Mouse (Mus musculus) MEL-GATA-1-ER (cell line): Measurements from ENCODE around the gene Kdelc2.

Experiments
- DNase-seq: peaks from one replicate; pipeline ENCODE4 v3.0.0-alpha.2; 2012; ENCODE audit warnings: low read depth; ENCODE audit errors: extremely low read depth

The Kdelc2 gene

GRCm38 (mm10) chr9:53384873-53385272 is 1.0 kb downstream of the Kdelc2 start:
- no peak for DNase-seq

- no peak for DNase-seq
Measured at GRCm38 (mm10) chr9:53387431-53387830, 3.6 kb downstream of the Kdelc2 start.

- DNase-seq, result no peak
Measured at GRCm38 (mm10) chr9:53389109-53389508, 5.3 kb downstream of the Kdelc2 start.

GRCm38 (mm10) chr9:53390136-53390535 is 6.3 kb downstream of the Kdelc2 start:
- DNase-seq, result no peak

- no peak for DNase-seq
Measured at GRCm38 (mm10) chr9:53397685-53398387, 14.0 kb downstream of the Kdelc2 start.

- peak; percentile 55 for DNase-seq
Measured at GRCm38 (mm10) chr9:53398388-53398700, 14.5 kb downstream of the Kdelc2 start.

GRCm38 (mm10) chr9:53399537-53399936 is 15.7 kb downstream of the Kdelc2 start:
- no peak for DNase-seq

GRCm38 (mm10) chr9:53400696-53401095 is 16.9 kb downstream of the Kdelc2 start:
- DNase-seq, result no peak

- no peak for DNase-seq
Measured at GRCm38 (mm10) chr9:53401146-53401545, 17.3 kb downstream of the Kdelc2 start.

GRCm38 (mm10) chr9:53402291-53402711 is 18.5 kb downstream of the Kdelc2 start, which contains the start of gene 4930550C14Rik:
Gene 4930550C14Rik (plus strand): TSS chr9:53402325.
- no peak for DNase-seq

GRCm38 (mm10) chr9:53402991-53403390 is 19.2 kb downstream of the Kdelc2 start:
- DNase-seq, result no peak

- no peak for DNase-seq
Measured at GRCm38 (mm10) chr9:53404050-53404752, 20.4 kb downstream of the Kdelc2 start.

GRCm38 (mm10) chr9:53404753-53405722 is 21.2 kb downstream of the Kdelc2 start:
- no peak for DNase-seq

GRCm38 (mm10) chr9:53408548-53408947 is 24.7 kb downstream of the Kdelc2 start:
- no peak for DNase-seq

- DNase-seq, result no peak
Measured at GRCm38 (mm10) chr9:53408953-53409361, 25.1 kb downstream of the Kdelc2 start.

- DNase-seq, result no peak
Measured at GRCm38 (mm10) chr9:53409427-53409826, 25.6 kb downstream of the Kdelc2 start.

- peak; percentile 93 for DNase-seq
Measured at GRCm38 (mm10) chr9:53422133-53422896, 38.5 kb downstream of the Kdelc2 start.

GRCm38 (mm10) chr9:53426726-53427125 is 42.9 kb downstream of the Kdelc2 start:
- DNase-seq, result no peak

- DNase-seq, result no peak
Measured at GRCm38 (mm10) chr9:53427638-53428037, 43.8 kb downstream of the Kdelc2 start.

GRCm38 (mm10) chr9:53435830-53436570 is 52.2 kb downstream of the Kdelc2 start:
- no peak for DNase-seq
